Mouse (Mus musculus) CD4-positive helper T cell, adult 2 months (primary cell): ENCODE data around the gene Brpf3.
"Not testable (repeated sequence)": the region's sequence is repeated elsewhere in the genome, so short reads cannot be mapped to it uniquely, and the experiment has no call there.

Experiments
- DNase-seq: peaks from one replicate; pipeline ENCODE4 v3.0.0-alpha.2; 2012; ENCODE audit warnings: low read depth, missing footprints, low spot score

Gene Brpf3

GRCm38 (mm10) chr17:28799291-28800160 lies 1.4 kb upstream of the Brpf3 start:
- DNase-seq = peak; percentile 40

GRCm38 (mm10) chr17:28800281-28800670 lies 614 bp upstream of the Brpf3 start:
- no peak for DNase-seq

GRCm38 (mm10) chr17:28801474-28802005 lies 650 bp downstream of the Brpf3 start:
- DNase-seq = peak; percentile 99

- peak; percentile 46 for DNase-seq
Observed at GRCm38 (mm10) chr17:28802006-28802481, 1.2 kb downstream of the Brpf3 start.

- no peak for DNase-seq
Observed at GRCm38 (mm10) chr17:28803316-28803715, 2.4 kb downstream of the Brpf3 start.

GRCm38 (mm10) chr17:28804973-28805372 lies 4.1 kb downstream of the Brpf3 start:
- DNase-seq = no peak

GRCm38 (mm10) chr17:28806770-28807169 lies 5.9 kb downstream of the Brpf3 start:
- DNase-seq = no peak

- DNase-seq = no peak
Observed at GRCm38 (mm10) chr17:28808714-28809113, 7.8 kb downstream of the Brpf3 start.

GRCm38 (mm10) chr17:28809175-28809831 lies 8.4 kb downstream of the Brpf3 start:
- DNase-seq = no peak

GRCm38 (mm10) chr17:28812345-28812744 lies 11.5 kb downstream of the Brpf3 start:
- no peak for DNase-seq

- DNase-seq = no peak
Observed at GRCm38 (mm10) chr17:28814529-28815097, 13.7 kb downstream of the Brpf3 start.

- DNase-seq = no peak
Observed at GRCm38 (mm10) chr17:28815384-28816004, 14.6 kb downstream of the Brpf3 start.

- not testable (repeated sequence) for DNase-seq
Observed at GRCm38 (mm10) chr17:28816326-28816725, 15.4 kb downstream of the Brpf3 start.

- no peak for DNase-seq
Observed at GRCm38 (mm10) chr17:28816875-28817811, 16.3 kb downstream of the Brpf3 start.

- no peak for DNase-seq
Observed at GRCm38 (mm10) chr17:28820189-28820588, 19.3 kb downstream of the Brpf3 start.

- no peak for DNase-seq
Observed at GRCm38 (mm10) chr17:28823004-28823745, 22.3 kb downstream of the Brpf3 start.

- DNase-seq = no peak
Observed at GRCm38 (mm10) chr17:28823749-28824148, 22.9 kb downstream of the Brpf3 start.

- no peak for DNase-seq
Observed at GRCm38 (mm10) chr17:28824896-28825295, 24.0 kb downstream of the Brpf3 start.

GRCm38 (mm10) chr17:28825359-28826041 lies 24.6 kb downstream of the Brpf3 start:
- DNase-seq = no peak
